Mouse (Mus musculus) spleen, adult 2 months (tissue): Measurements from ENCODE around the gene Rcan1. TPM values are rescaled to one million over a fixed set of nuclear protein-coding genes. Genes with fewer than 3 reads are reported as not detected.

Experiments used
- DNase-seq, 2 experiments: peaks; one replicate each; pipeline versions ENCODE4 v3.0.0 to v3.0.0-alpha.2; 2012 to 2021; ENCODE audit warnings: low spot score in 2 of 2, low read depth in 1 of 2
- H3K27ac ChIP-seq: fragments of 200-500 bp; 2 replicates; pipeline ENCODE4 v1.5.1; 2012; ENCODE audit warnings: low read length, inconsistent platforms; ENCODE audit not compliant: insufficient read depth
- H3K27me3 ChIP-seq: fragments of 200-500 bp; 2 replicates; pipeline ENCODE4 v1.6.1; 2012; ENCODE audit warnings: mild to moderate bottlenecking, moderate library complexity, low read length, inconsistent platforms; ENCODE audit not compliant: control insufficient read depth, insufficient read depth
- H3K36me3 ChIP-seq: fragments of 200-500 bp; 2 replicates; pipeline ENCODE4 v1.6.1; 2012; ENCODE audit warnings: mild to moderate bottlenecking, low read length, inconsistent platforms; ENCODE audit not compliant: control insufficient read depth, insufficient read depth
- H3K4me1 ChIP-seq: fragments of 200-500 bp; 2 replicates; pipeline ENCODE4 v1.6.1; 2011; ENCODE audit warnings: inconsistent platforms; ENCODE audit not compliant: control insufficient read depth, insufficient read depth, insufficient read length
- H3K4me3 ChIP-seq: fragments of 200-500 bp; 2 replicates; pipeline ENCODE4 v1.5.1; 2011; ENCODE audit warnings: mild to moderate bottlenecking, inconsistent platforms; ENCODE audit not compliant: insufficient read depth, insufficient read length; ENCODE audit errors: extremely low read depth
- CTCF ChIP-seq: fragments of 200-500 bp; IDR thresholded peaks from 2 replicates; pipeline ENCODE4 v1.5.1; 2011; ENCODE audit warnings: mild to moderate bottlenecking, inconsistent platforms; ENCODE audit not compliant: insufficient read depth, insufficient read length, insufficient replicate concordance; ENCODE audit errors: extremely low read depth
- POLR2A ChIP-seq: fragments of 200-500 bp; IDR thresholded peaks from 2 replicates; pipeline ENCODE4 v1.6.1; 2011; ENCODE audit warnings: low read depth, low read length, inconsistent platforms
- WGBS: fragments of 180-500 bp; shearing (Covaris S2); methylation state at CpG from one replicate; pipeline ENCODE4 v1.1.7; 2018; 5-methylcytosine and 5-hydroxymethylcytosine counted together
- polyA plus RNA-seq: library from polyadenylated mRNA; depleted of rRNA; stranded (reverse); fragments of >200 nt; gene quantifications from 2 replicates; pipeline ENCODE4 v1.2.3, GENCODE M21; 2012

Gene Rcan1
- polyA plus RNA-seq, 1 experiment = 6.4 TPM

GRCm38 (mm10) chr16:92475093-92475860 lies 4.6 kb upstream of the Rcan1 start:
- H3K4me1 ChIP-seq = no peaks in the 10 kb centered on the region
- 73% methylated on average over 25 of the region's 25 CpGs for WGBS
- no peak overlapping the region for H3K4me3 ChIP-seq
- no peak for DNase-seq
- no peak overlapping the region for H3K27ac ChIP-seq
- H3K36me3 ChIP-seq = no peaks in the 10 kb centered on the region
- peaks cover 3% of the 10 kb centered on the region for H3K27me3 ChIP-seq
- TF ChIP-seq POLR2A = no peak
- no peak for TF ChIP-seq CTCF

GRCm38 (mm10) chr16:92472898-92473297 lies 2.2 kb upstream of the Rcan1 start:
- Histone ChIP-seq H3K4me1 (no peaks in the 10 kb centered on the region), H3K4me3 (no peak overlapping the region), H3K36me3 (no peaks in the 10 kb centered on the region), H3K27me3 (no peaks in the 10 kb centered on the region), H3K27ac (no peak overlapping the region)
- 73% methylated on average over 3 of the region's 3 CpGs for WGBS
- DNase-seq = no peak
- TF ChIP-seq POLR2A (no peak), CTCF (no peak)

GRCm38 (mm10) chr16:92468459-92468858 lies 2.2 kb downstream of the Rcan1 start:
- WGBS = 84% methylated on average over 14 of the region's 14 CpGs
- Histone ChIP-seq H3K4me3 (no peak overlapping the region), H3K27me3 (no peaks in the 10 kb centered on the region), H3K27ac (no peak overlapping the region), H3K4me1 (no peaks in the 10 kb centered on the region), H3K36me3 (no peaks in the 10 kb centered on the region)
- TF ChIP-seq CTCF (no peak), POLR2A (no peak)
- no peak for DNase-seq

DNA sequence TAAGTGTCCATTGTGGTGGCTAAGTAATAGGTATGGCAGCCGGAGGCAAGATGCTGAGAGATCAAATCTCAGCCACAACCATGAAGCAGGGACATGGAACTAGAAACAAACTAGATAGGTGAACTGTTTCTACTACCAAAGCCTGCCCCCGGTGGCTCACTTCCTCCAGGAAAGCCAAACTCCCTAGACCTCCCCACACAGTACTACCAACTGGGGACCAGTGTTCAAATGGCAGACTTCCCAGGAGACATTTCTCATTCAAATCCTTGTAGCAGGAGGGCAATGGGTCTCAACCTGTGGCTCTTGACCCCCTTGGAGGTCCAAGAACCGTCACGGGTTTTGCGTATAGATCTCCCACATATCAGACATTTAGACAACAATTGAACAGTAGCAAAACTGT lies 3.6 kb downstream of the Rcan1 start:
- Histone ChIP-seq H3K4me1 (no peaks in the 10 kb centered on the region), H3K27ac (no peak overlapping the region), H3K4me3 (no peak overlapping the region), H3K36me3 (no peaks in the 10 kb centered on the region), H3K27me3 (no peaks in the 10 kb centered on the region)
- 79% methylated on average over 5 of the region's 5 CpGs for WGBS
- no peak for TF ChIP-seq POLR2A
- TF ChIP-seq CTCF = no peak
- DNase-seq = no peak

GRCm38 (mm10) chr16:92465642-92466526 lies 4.8 kb downstream of the Rcan1 start:
- WGBS = under 1% methylated on average over 91 of the region's 94 CpGs
- DNase-seq = peak; percentile 94 to 96
- Histone ChIP-seq H3K4me3 (peak overlapping the region; percentile 80), H3K4me1 (no peaks in the 10 kb centered on the region), H3K27me3 (no peaks in the 10 kb centered on the region), H3K36me3 (no peaks in the 10 kb centered on the region), H3K27ac (peak overlapping the region; percentile 24; the same call in 1 of the 2 replicates)
- TF ChIP-seq CTCF = no peak
- TF ChIP-seq POLR2A = no peak; the same call in 1 of the 2 replicates

DNA sequence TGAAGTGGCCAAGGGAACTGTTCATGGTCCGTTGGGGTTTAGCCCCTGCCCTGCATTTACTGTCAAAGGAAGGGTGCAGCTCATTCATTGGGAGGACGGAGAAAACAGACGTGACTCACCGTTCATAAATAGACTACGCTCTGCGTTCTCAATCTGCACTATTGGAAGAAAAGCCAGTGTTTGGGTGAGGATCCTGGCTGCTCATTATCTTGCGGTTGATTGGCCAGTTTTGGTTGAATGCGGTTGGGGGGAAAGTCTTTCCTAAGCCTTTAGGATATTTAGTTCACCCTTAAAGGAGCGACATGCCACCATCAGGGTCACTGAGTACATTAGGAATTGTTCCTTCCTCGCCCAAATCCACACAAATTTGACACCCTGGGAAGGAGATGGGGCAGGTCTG lies 5.4 kb downstream of the Rcan1 start:
- 27% methylated on average over 10 of the region's 10 CpGs for WGBS
- no peak overlapping the region for H3K27ac ChIP-seq

More for the DNA sequence above, 5.4 kb downstream of the Rcan1 start:
- TF ChIP-seq POLR2A (no peak), CTCF (no peak)
- no peak for DNase-seq
- Histone ChIP-seq H3K4me3 (peak overlapping the region; percentile 80), H3K4me1 (no peaks in the 10 kb centered on the region), H3K36me3 (no peaks in the 10 kb centered on the region), H3K27me3 (no peaks in the 10 kb centered on the region)
